Mouse (Mus musculus): ENCODE measurements around the gene Asdurf.
"Not testable (repeated sequence)": the region's sequence is repeated elsewhere in the genome, so short reads cannot be mapped to it uniquely, and the experiment has no call there.

The Asdurf gene

DNA sequence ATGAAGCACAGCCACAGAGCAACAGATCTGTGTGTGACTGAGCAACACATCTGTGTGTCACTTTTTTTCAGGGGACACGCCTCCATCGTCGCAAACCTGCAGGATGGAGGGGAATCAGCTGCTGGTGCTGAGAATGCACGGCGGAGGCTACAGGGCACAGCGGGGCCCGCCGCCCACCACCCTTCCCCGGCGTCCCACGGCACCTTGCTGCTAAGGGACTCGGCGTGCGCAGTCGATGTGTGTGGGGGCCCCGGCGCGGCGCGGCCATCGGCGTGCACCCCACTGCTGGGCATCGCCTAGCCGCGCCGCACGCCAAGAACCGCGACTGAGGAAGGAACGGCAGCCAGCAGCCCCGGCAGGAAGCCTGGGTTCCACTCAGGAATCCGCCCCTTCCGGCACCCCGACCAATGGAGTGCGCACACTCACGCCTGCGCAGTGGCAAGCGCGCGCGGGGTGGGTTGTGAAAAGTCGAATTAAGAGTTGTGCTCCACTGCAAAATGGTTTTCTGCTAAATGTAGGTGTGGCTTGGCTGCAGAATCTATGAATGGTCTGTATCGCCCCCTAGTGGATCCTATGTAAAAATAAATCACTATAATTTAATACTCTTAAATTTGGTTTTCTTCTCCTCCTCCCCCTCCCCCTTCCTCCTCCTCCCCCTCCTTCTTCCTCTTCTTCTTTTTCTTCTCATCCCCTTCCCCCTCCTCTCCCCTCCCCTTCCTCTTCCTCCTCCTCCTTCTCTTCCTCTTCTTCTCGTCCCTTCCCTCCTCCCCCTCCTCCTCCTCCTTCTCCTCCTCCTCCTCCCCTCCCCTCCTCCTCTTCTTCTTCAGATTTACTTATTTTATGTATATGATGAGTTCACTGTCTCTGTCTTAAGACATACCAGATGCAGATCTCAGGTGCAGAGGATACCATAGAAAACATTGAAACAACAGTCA, at the start of gene Asdurf, which contains the start of the genes Gm28551 and Asnsd1:
Gene Asdurf (minus strand): TSS at position 293 of the 935 bp plus-strand sequence.
Gene Gm28551 (minus strand): TSS at position 341 of the 935 bp plus-strand sequence.
Gene Asnsd1 (minus strand): TSS at position 426 of the 935 bp plus-strand sequence.
- peak; percentile 96 for DNase-seq (ENCODE audit: low read depth, low spot score)

DNA sequence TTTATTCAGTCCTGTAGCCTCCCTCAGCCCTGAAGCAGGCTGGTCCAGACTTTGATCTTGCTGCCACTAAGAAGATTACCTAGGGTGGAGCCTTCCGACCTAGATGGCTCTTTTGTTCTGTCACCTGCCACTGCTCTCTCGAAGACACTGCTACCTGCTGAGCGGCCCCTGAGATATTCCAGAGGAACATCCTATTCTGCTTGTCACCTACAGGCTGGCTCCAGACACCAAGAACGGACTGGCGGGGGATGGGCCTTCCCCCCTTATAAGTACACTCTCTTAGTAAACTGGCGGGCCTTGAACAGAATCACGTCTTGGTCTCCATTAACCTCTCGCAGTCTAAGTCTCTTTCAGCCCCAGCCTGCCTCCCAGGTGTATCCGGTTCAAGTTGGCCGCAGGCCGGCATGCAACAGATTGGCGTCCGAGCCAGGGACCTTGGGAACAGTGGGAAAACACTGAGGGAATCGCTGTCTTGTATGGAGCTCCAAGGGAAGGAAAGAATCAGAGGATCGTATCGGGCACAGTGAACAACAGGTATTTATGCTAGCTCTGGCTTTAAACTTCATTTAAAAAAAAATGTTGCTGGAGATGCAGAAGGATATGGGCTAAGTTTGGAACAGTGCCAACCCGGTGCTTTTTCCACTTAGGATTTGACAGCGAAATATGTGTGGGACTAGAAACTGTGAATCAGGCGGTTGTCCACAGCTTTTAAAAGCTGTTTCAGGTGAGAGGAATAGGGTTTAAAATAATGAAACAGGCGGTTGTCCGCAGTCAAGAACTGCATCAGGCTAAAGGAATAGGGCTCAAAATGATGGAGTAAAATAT, 41.7 kb upstream of the Asdurf start:
- DNase-seq (ENCODE audit: low read depth, low spot score) = not testable (repeated sequence)

DNA sequence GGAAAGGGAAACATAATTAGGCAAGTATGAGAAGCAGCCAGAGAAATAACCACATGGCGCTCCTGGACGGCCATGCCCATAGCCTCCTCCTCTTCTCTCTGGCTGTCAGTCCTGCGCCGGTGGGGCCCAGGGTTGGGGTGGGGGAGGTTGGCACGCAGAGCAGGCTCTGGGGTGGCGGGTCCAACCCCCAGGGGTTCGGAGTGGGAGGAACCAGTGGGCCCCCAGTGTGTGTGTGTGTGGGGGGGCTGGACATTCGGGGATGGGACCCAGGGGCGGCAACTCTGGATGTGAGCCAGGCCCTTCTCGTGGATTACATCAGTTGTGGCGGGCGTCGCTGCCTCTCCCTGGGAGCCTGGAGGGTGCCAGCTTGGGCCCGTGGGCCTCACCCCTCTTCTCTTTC, 36.3 kb upstream of the Asdurf start:
- DNase-seq (ENCODE audit: low read depth, low spot score) = no peak

DNA sequence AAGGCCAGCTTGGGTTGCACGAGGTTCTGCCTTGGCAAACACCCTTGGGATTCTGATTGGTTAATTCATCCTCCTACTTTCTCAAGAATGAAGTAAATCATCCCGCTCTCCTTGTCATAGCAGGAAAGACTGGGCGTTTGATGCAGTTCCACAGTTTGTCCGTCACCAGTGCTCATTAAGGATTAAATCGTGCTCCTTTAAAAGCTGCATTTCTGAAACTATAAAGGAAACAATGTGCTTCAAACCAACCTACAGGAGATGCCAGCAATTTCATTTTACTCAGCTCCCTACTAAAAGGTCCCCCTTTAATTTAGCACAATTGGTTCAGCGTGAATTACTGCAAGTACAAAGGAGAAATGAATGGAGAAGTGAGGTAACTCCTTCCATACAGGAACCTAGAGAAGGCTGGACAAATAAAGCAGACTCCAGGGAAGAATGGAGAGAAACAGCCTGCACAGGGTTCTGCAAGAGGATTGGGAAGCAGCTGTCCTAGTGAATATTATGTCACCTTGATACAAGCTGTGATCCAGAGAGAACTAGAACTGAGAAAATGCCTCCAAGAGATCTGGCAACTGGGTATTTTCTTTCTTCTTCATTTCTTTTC, 31.8 kb upstream of the Asdurf start:
- no peak for DNase-seq (ENCODE audit: low read depth, low spot score)

DNA sequence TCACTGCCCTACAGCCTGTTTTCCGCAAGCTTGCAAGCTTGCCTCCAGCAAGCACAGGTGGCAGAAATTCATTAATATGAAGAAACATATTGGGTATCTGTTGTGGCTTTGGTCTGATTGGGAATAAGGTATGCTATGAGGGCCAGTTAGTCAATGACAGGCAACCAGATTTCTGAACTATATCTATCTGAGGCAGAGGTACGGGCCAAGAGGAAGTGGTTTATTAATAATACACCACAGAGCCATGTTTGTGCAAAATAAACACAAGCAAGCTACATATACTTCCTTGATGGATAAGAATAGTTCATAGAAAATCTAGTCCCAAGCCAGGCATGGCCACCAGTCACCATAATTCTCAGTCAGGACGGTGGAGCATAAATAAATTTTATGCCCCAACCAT, 25.3 kb upstream of the Asdurf start:
- DNase-seq (ENCODE audit: low read depth, low spot score) = no peak

DNA sequence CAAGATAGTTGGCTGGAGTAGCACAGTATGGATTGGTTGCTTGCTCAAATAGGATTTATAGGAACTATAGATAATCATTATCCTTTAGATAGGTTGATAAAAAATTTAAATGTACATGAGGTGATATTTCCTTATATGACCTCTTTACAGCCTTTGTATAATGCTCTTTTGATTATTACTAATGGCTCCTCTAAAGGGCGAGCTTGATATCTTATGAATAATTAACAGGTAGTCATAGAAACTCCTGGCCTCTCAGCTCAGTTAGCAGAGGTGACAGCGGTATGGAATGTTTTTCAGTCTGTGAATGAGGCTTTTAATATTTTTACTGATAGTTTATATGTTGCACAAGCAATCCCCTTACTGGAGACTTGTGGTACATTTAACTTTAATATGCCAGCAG, 23.5 kb upstream of the Asdurf start:
- not testable (repeated sequence) for DNase-seq (ENCODE audit: low read depth, low spot score)

DNA sequence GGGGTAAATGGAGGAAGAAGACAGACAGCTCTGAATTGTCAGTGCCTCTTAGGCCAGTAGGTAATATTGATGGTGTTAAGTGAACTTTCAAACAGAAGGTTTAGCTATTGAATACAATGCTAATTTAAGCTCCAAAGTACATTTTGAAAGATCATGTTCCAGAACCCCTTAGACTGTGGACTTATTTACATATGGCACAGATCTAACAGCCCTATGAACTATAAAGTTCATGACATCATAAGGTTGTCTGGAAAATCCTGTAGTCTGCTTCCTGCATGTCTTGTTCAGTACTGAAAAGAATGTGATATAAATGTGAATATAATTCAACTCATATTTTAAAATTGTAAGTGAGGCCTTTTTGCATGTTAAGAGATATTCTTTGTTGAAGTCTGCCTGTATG, 6.6 kb upstream of the Asdurf start:
- DNase-seq (ENCODE audit: low read depth, low spot score) = no peak

DNA sequence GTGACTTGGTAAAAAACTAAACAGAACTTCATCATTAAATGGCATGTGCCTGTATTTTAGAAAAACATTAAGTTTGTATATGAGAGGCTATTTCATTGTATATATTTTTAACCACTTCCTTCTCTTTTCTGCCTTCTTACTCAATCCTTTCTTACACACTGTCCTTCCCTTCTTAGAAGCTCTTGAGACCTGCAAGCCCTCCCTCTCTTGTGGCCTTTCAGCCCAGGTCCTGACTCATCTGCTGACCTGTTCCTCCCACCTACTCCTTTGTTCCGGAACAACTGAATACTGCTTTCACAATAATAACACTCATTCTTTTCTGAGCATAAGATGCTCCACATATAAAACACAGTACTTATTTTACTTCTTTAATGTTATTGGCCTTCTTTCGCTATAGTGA, 11.3 kb downstream of the Asdurf start:
- DNase-seq (ENCODE audit: low read depth, low spot score) = no peak

DNA sequence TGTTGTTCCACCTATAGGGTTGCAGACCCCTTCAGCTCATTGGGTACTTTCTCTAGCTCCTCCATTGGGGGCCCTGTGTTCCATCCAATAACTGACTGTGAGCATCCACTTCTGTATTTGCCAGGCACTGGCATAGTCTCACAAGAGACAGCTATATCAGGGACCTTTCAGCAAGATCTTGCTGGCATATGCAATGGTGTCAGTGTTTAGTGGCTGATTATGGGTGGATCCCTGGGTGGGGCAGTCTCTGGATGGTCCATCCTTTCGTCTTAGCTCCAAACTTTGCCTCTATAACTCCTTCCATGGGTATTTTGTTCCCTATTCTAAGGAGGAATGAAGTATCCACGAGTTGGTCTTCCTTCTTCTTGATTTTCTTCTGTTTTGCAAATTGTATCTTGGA, 15.0 kb downstream of the Asdurf start:
- not testable (repeated sequence) for DNase-seq (ENCODE audit: low read depth, low spot score)

DNA sequence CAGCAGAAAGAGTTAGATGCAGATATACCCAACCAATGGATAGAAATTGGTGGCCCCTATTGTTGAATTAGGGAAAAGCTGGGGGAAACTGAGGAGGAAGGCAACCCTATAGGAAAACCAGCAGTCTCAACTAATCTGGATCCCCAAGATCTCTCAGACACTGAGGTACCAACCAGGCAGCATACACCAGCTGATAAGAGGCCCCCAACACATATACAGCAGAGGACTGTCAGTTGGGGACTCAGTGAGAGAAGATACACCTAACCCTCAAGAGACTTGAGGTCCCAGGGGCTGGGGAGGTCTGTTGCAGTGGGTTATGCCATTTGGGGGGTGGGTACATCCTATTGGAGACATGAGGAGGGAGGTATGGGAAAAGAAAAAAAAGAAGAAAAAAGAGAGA, 17.0 kb downstream of the Asdurf start:
- DNase-seq (ENCODE audit: low read depth, low spot score) = no peak

DNA sequence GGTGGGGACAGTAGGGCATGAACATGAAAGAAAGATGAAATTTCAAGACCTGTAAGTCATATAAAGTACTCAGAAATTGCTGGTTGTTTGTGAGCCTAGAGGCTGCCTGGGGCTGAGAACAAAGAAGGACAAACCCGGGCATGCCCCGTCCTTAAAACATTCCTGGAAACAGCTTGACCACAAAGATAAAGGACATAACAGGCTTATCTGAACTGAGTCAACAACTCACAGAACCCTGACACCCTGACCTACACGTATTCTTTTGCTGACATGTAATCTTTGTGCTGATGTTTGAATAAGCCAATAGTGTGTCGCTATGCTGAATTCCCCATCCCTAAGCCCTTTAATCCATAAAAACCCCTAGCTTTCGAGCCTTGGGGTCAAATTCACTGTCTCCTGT, 18.9 kb downstream of the Asdurf start:
- not testable (repeated sequence) for DNase-seq (ENCODE audit: low read depth, low spot score)

DNA sequence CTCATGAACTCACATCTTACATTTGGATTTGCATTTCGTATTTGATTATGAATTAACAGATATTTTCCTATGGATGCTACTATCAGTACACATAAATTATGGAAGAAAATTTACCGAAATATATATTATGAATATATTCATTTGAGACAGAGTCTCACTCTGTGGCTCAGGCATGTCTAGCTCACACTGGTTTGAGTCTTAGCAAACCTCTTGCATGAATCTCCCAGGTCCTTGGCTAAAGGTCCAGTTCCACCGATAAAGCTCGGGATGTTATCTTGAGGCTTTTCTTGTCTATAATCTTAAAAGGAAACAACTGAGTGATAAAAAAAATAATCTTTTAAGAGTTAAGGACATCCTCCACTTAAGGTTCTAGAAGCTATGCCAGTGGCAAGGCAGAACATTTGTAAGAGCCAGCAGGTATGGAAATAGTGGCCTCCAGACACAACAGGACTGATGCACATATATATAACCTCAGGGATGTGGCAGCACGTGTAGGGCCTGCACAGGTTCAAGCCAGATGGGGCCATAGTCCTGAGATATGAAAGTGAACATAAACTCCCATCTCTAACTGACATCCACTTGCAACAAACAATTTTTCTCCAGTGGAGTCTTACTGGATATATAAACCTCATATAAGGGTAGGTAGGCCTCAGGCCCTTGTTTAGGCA, 27.5 kb downstream of the Asdurf start:
- no peak for DNase-seq (ENCODE audit: low read depth, low spot score)

DNA sequence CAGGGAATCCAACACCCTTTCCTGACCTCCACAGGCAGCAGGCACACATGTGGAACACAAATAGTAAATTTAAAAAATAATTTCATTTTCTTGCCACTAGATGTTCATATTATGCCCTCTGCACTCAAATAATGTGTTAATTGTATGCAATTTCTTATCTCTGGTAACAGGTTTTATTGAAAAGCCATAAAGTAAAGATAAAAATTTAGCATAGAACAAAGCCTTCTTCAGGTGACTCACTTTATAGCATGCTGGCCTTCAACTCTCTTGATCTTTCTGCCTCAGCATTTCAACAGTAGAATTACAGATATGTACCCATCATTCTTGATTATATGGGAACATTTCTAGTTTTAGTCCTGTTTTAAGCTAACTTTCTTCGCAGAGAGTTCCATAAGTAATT, 28.1 kb downstream of the Asdurf start:
- DNase-seq (ENCODE audit: low read depth, low spot score) = no peak

DNA sequence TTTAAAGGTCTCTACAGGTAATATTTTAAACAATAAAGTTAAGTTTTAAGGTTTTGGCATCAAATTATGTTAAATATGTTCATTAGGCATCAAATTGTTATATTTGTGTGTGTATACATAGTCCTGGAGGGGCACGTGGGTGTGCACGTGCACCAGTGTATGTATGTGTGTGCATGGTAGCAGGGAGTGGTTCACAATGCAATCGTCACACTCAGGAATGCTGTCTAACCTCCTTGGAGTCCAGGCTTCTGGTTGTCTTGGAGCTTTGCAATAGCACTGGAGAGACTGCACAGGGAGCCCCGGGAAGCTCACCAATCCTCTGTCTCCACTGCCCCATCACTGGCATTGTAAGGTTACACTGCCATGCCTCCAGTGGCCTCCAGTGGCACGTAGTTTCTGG, 29.2 kb downstream of the Asdurf start:
- no peak for DNase-seq (ENCODE audit: low read depth, low spot score)

DNA sequence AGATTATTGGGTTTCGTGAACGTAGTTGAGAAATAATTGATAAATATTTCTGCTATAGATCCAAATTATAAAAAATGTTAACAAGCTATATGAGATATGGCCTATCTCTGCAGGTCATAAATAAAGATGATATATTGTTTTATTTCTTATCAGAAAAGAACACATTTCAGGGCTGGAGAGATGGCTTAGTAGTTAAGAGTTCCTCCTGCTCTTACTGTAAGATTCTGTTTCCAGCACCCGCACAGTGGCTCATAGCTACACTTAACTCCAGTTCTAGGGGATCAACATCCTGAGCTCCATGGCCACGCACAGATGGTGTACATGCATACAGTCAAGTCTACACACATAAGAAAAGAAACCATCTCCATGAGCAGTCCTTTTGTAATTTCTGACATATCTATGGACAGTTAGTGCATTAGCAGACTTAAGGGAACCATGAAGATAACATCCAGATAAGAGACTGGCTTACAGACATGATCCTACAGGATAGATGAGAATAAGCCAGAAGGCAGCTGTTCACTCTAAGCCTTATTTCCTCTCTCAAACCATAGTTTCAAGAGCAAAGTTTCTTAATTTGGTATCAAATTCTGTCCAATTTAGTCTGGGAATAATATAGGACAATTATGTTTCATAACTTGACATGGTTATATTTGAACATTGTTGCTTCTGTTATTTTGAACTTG, 30.6 kb downstream of the Asdurf start:
- DNase-seq (ENCODE audit: low read depth, low spot score) = no peak

DNA sequence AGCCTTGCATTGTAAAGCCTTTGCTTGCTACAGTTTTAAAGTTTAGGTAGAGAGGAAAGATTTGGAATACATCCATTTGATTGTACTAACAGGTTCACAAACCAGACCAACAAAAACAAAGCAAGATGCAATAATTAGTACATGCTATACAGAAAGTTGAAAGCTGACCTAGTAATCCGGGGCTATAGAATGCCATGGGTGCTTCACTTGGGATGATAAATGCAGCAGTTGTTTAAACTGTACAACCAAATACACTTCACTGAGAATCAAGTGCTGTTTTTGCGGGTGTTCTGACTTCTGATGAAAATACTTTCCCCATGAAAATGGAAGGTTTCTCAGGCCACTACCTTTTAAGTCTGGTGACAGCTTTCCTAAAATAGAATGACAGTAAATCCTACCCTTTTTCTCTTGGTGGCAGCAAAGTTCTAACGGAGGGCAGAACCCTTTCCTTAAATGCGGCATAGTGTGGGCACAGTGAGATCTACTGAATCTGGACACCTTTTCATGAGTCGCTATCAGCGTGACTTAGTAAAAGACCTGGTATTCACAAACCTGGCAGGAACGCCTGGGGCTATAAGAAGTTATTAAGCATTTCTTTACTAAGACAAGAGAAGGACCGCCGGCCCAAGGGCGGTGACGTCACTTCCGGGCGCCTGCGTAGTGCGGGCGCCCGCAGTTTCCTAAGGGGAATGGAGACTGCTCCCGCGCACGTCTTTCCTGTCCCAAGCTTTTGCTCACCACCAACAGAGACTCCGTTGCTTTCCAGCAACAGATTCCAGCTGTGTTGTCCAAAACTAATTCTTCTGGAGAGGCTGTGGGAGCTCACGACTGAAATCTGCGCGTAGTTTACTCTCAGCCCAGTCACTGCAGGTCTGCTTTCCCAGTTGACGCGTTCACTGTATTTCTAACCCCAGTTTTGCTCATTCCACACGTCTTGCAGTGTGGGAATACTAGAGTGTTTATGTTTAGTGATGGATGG, 39.1 kb downstream of the Asdurf start, which contains the start of gene Osgepl1:
Gene Osgepl1 (plus strand): TSS at position 636 of the 979 bp plus-strand sequence.
- DNase-seq (ENCODE audit: low read depth, low spot score) = peak; percentile 91

DNA sequence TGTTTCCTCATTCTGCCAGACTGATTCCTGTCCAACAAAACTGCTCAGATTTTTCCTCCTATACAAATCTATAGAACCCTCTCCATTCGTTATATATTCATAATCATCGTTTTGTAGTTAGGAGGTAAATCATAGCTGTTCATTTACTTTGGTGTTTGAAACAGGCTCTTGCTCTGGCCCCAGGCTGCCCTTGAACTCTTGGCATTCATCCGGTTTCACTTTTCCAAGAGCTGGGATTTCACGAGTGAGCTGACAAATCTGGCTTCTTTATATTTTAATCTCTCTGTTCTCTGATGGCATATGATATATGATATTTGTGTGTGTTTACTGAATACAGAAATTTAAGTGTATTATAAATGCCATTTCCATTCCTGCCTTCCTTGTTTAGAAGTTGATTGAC, 51.9 kb downstream of the Asdurf start:
- no peak for DNase-seq (ENCODE audit: low read depth, low spot score)

Data from mesoderm, embryonic 11.5 days (tissue).